Comparison of ENCODE assay signal across 7 mouse cellular contexts in the genomic region with DNA sequence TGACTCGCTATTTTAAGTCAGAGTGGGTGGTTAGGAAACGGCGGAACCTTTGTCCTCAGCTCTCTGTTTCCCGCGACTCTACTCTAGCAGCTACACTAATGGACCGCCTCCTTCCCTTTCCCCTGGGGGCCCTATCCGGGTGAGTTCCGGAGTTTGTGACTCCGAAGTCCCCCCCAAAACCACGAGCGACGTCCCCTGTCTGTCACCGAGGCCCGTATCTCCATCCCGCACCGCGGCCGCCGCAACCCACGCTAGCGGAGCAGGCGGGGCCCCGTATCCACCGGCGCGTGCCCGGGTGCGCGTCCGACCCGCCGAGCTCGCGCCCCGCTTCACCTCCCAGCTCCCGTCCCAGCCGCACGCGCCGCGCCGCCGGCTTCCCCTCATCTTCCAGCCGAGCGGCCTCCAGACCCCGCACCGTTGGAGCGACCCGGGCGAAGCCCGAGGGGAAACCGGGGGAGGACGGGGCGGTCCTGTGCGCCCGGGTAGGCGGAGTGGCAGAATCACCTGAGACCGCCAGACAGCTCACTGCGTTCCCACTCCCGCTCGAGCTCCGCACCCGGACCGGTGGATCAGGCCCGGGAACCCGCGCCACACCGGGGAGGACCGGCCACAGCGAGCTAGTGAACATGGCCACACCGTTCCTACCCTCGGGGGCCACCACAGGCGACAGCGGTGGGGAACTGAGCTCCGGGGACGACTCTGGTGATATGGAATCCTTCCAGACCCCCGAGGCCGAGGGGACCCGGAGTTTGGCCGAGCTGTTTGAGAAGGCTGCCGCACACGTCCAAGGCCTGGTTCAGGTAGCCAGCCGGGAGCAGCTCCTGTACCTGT. TPM values are rescaled to one million over a fixed set of nuclear protein-coding genes. Genes with fewer than 3 reads are reported as not detected.
A peak's percentile ranks its signal among the peaks of the same experiment; 100 is the strongest.
DNase-seq lines count a peak whose midpoint lies in the region; ATAC-seq and TF ChIP-seq lines count a peak whose summit lies in the region.

A gene (plus strand): TSS at position 109 of the 831 bp plus-strand sequence.

- H3K4me2 ChIP-seq in embryonic facial prominence, embryonic 11.5 days (ENCODE audit: low read depth, low read length): peak within 1 kb of the TSS; percentile 84
- peak within 1 kb of the TSS; percentile 79 for H3K4me2 ChIP-seq in limb, embryonic 12.5 days
- peak within 1 kb of the TSS; percentile 73 for H3K4me2 ChIP-seq in midbrain, embryonic 15.5 days

- TF ChIP-seq CTCF in kidney, adult 2 months (conservative IDR thresholded peaks at IDR 0.05; ENCODE audit: insufficient read depth, insufficient read length, low read depth, low read length): no peak
- TF ChIP-seq CTCF in spleen, adult 2 months (IDR thresholded peaks at IDR 0.05; ENCODE audit: extremely low read depth, insufficient read depth, insufficient read length, insufficient replicate concordance): no peak

- H3K4me3 ChIP-seq in embryonic facial prominence, embryonic 11.5 days (ENCODE audit: low read depth, low read length): peak within 1 kb of the TSS; percentile 81
- H3K4me3 ChIP-seq in kidney, adult 2 months (ENCODE audit: insufficient read depth, low read depth, low read length): peak within 1 kb of the TSS; percentile 94
- peak within 1 kb of the TSS; percentile 95 for H3K4me3 ChIP-seq in limb, embryonic 12.5 days (replicated peaks)
- H3K4me3 ChIP-seq in midbrain, embryonic 15.5 days: peak within 1 kb of the TSS; percentile 76
- peak within 1 kb of the TSS; percentile 95 for H3K4me3 ChIP-seq in spleen, adult 2 months (ENCODE audit: extremely low read depth, insufficient read depth, insufficient read length)

- DNase-seq in adrenal gland, postnatal 14 days: peak; percentile 91
- peak; percentile 89 for DNase-seq in embryonic facial prominence, embryonic 11.5 days (ENCODE audit: low spot score)
- peak; percentile 82 to 89 for DNase-seq in heart, adult 18-20 months
- peak; percentile 86 for DNase-seq in kidney, adult 2 months
- peak; percentile 66 to 75 for DNase-seq in spleen, adult 2 months (ENCODE audit: low read depth in 1 of 2, low spot score in 2 of 2)

- no peaks in the 10 kb centered on the region for H3K27me3 ChIP-seq in embryonic facial prominence, embryonic 11.5 days (ENCODE audit: control insufficient read depth, insufficient read depth, low read length)
- no peaks in the 10 kb centered on the region for H3K27me3 ChIP-seq in kidney, adult 2 months (replicated peaks; ENCODE audit: control insufficient read depth, insufficient read depth, low read length)
- H3K27me3 ChIP-seq in limb, embryonic 12.5 days: no peaks in the 10 kb centered on the region
- H3K27me3 ChIP-seq in midbrain, embryonic 15.5 days (replicated peaks): no peaks in the 10 kb centered on the region
- no peaks in the 10 kb centered on the region for H3K27me3 ChIP-seq in spleen, adult 2 months (ENCODE audit: control insufficient read depth, insufficient read depth, low read length)

- H3K9ac ChIP-seq in embryonic facial prominence, embryonic 11.5 days (replicated peaks; ENCODE audit: low read length): peak within 1 kb of the TSS; percentile 96
- H3K9ac ChIP-seq in limb, embryonic 12.5 days (replicated peaks): peak within 1 kb of the TSS; percentile 92
- H3K9ac ChIP-seq in midbrain, embryonic 15.5 days: peak within 1 kb of the TSS; percentile 87

- under 1% methylated on average over 83 of the region's 83 CpGs for WGBS in embryonic facial prominence, embryonic 11.5 days
- under 1% methylated on average over 82 of the region's 83 CpGs for WGBS in kidney, adult 2 months
- under 1% methylated on average over 83 of the region's 83 CpGs for WGBS in limb, embryonic 12.5 days
- WGBS in midbrain, embryonic 15.5 days: under 1% methylated on average over 83 of the region's 83 CpGs
- under 1% methylated on average over 83 of the region's 83 CpGs for WGBS in spleen, adult 2 months

- H3K27ac ChIP-seq in embryonic facial prominence, embryonic 11.5 days (replicated peaks; ENCODE audit: low read depth, low read length): 0 out of 2 replicates have a peak within 1 kb of the TSS, but pooled peaks have one; percentile 52
- peak within 1 kb of the TSS; percentile 49 for H3K27ac ChIP-seq in kidney, adult 2 months (ENCODE audit: insufficient read depth, low read depth, low read length)
- peak within 1 kb of the TSS; percentile 84 for H3K27ac ChIP-seq in limb, embryonic 12.5 days
- peak within 1 kb of the TSS; percentile 83 for H3K27ac ChIP-seq in midbrain, embryonic 15.5 days
- peak within 1 kb of the TSS; percentile 65 for H3K27ac ChIP-seq in spleen, adult 2 months (ENCODE audit: insufficient read depth, low read length)

- H3K36me3 ChIP-seq in embryonic facial prominence, embryonic 11.5 days (replicated peaks; ENCODE audit: control insufficient read depth, insufficient read depth, low read depth, low read length): no peaks in the 10 kb centered on the region
- H3K36me3 ChIP-seq in kidney, adult 2 months (ENCODE audit: control insufficient read depth, insufficient read depth, low read length): no peaks in the 10 kb centered on the region
- no peaks in the 10 kb centered on the region for H3K36me3 ChIP-seq in limb, embryonic 12.5 days
- no peaks in the 10 kb centered on the region for H3K36me3 ChIP-seq in midbrain, embryonic 15.5 days (replicated peaks)
- H3K36me3 ChIP-seq in spleen, adult 2 months (ENCODE audit: control insufficient read depth, insufficient read depth, low read length): no peaks in the 10 kb centered on the region

- H3K4me1 ChIP-seq in embryonic facial prominence, embryonic 11.5 days (ENCODE audit: control insufficient read depth, insufficient read depth, low read length): peaks cover 3% of the 10 kb centered on the region
- H3K4me1 ChIP-seq in kidney, adult 2 months (ENCODE audit: control insufficient read depth, insufficient read depth, low read length): peaks cover 6% of the 10 kb centered on the region; the same call in 1 of the 2 replicates
- peaks cover 20% of the 10 kb centered on the region for H3K4me1 ChIP-seq in limb, embryonic 12.5 days (replicated peaks)
- H3K4me1 ChIP-seq in midbrain, embryonic 15.5 days: peaks cover 34% of the 10 kb centered on the region
- peaks cover 9% of the 10 kb centered on the region for H3K4me1 ChIP-seq in spleen, adult 2 months (ENCODE audit: control insufficient read depth, insufficient read depth, insufficient read length)

- H3K9me3 ChIP-seq in embryonic facial prominence, embryonic 11.5 days (replicated peaks; ENCODE audit: control insufficient read depth, low read length): no peaks in the 10 kb centered on the region
- no peaks in the 10 kb centered on the region for H3K9me3 ChIP-seq in limb, embryonic 12.5 days
- H3K9me3 ChIP-seq in midbrain, embryonic 15.5 days: no peaks in the 10 kb centered on the region

- TF ChIP-seq POLR2A in kidney, adult 2 months (IDR thresholded peaks at IDR 0.05; ENCODE audit: low read depth, low read length): no peak
- TF ChIP-seq POLR2A in spleen, adult 2 months (IDR thresholded peaks at IDR 0.05; ENCODE audit: low read depth, low read length): peak; percentile 10

- peak; percentile 88 for ATAC-seq in embryonic facial prominence, embryonic 11.5 days (replicated peaks; ENCODE audit: insufficient number of reproducible peaks, low FRiP score, low TSS enrichment, low read depth)
- peak; percentile 82 for ATAC-seq in limb, embryonic 12.5 days (ENCODE audit: insufficient number of reproducible peaks, insufficient read depth, low FRiP score, low TSS enrichment, low read depth)
- peak; percentile 93 for ATAC-seq in midbrain, embryonic 15.5 days (replicated peaks)

RNA-seq across cellular contexts. Expression of the gene that starts here (rescaled TPM):
- 73.9 and 82.1 TPM in 2 replicates for total RNA-seq in adrenal gland, postnatal 14 days (2021)
- polyA plus RNA-seq in embryonic facial prominence, embryonic 11.5 days (2014; fragmentation: Nextera tagmentation; extraction: Ambion mirVana): 83.2 and 85.2 TPM in 2 replicates
- 10 to 100 TPM; 59.2 to 59.5 TPM for total RNA-seq in heart, adult 18-20 months (2021)
- polyA plus RNA-seq in kidney, adult 2 months (2012; rRNA removed): 75.4 and 92.9 TPM in 2 replicates
- 103 and 108 TPM in 2 replicates for polyA plus RNA-seq in limb, embryonic 12.5 days (2016; fragmentation: Nextera tagmentation; extraction: Ambion mirVana)
- 89.3 and 93.8 TPM in 2 replicates for polyA plus RNA-seq in midbrain, embryonic 15.5 days (2015; fragmentation: Nextera tagmentation; extraction: Ambion mirVana)
- polyA plus RNA-seq in spleen, adult 2 months (2012; rRNA removed): 61.7 and 130 TPM in 2 replicates

Comparison
In these comparisons a context has a peak if more than half of its experiments do, and no peak if none do; other contexts are left out.
1. Peak in every context shown above with its lines: DNase-seq, ATAC-seq, H3K4me3 ChIP-seq and H3K27ac ChIP-seq.